Mouse (Mus musculus) kidney, embryonic 15.5 days (tissue): ENCODE measurements around the gene Morn3. TPM values are rescaled to one million over a fixed set of nuclear protein-coding genes. Genes with fewer than 3 reads are reported as not detected.
"Not testable (repeated sequence)": the region's sequence is repeated elsewhere in the genome, so short reads cannot be mapped to it uniquely, and the experiment has no call there.

Experiments
- ATAC-seq: fragments of 200-750 bp; cut with Nextera tagmentation; replicated peaks from 2 replicates; pipeline ENCODE4 v1.8.0; 2017; ENCODE audit warnings: moderate TSS enrichment; ENCODE audit not compliant: low FRiP score
- H3K27ac ChIP-seq: fragments of 300-500 bp; sonication (generic); 2 replicates; pipeline ENCODE4 v1.5.1; 2015; ENCODE audit warnings: mild to moderate bottlenecking, inconsistent platforms
- H3K27me3 ChIP-seq: fragments of 300-500 bp; sonication (generic); 2 replicates; pipeline ENCODE4 v1.6.1; 2015; ENCODE audit warnings: inconsistent platforms
- H3K36me3 ChIP-seq: fragments of 300-500 bp; sonication (generic); 2 replicates; pipeline ENCODE4 v1.6.1; 2015; ENCODE audit warnings: inconsistent platforms
- H3K4me1 ChIP-seq: fragments of 300-500 bp; sonication (generic); 2 replicates; pipeline ENCODE4 v1.6.1; 2015; ENCODE audit warnings: inconsistent platforms
- H3K4me2 ChIP-seq: fragments of 300-500 bp; sonication (generic); 2 replicates; pipeline ENCODE4 v1.6.1; 2015; ENCODE audit warnings: moderate library complexity, mild to moderate bottlenecking, inconsistent platforms
- H3K4me3 ChIP-seq: fragments of 300-500 bp; sonication (generic); replicated peaks from 2 replicates; pipeline ENCODE4 v1.5.1; 2015; ENCODE audit warnings: mild to moderate bottlenecking, inconsistent platforms
- H3K9ac ChIP-seq: fragments of 300-500 bp; sonication (generic); 2 replicates; pipeline ENCODE4 v1.6.1; 2015; ENCODE audit warnings: mild to moderate bottlenecking, inconsistent platforms
- H3K9me3 ChIP-seq: fragments of 300-500 bp; sonication (generic); replicated peaks from 2 replicates; pipeline ENCODE4 v1.6.1; 2016; ENCODE audit warnings: inconsistent platforms
- WGBS: fragments of 180-500 bp; shearing (Covaris S2); methylation state at CpG from one replicate; pipeline ENCODE4 v1.1.7; 2015; ENCODE audit warnings: mixed read lengths; 5-methylcytosine and 5-hydroxymethylcytosine counted together
- polyA plus RNA-seq: library from polyadenylated mRNA; unstranded; fragments of >200 nt; fragmentation: Nextera tagmentation; extraction: Ambion mirVana; gene quantifications from 2 replicates; pipeline ENCODE4 v1.2.1, GENCODE M21; 2015

Gene Morn3
- polyA plus RNA-seq, 1 experiment from 2014 or later = 0.26 TPM

- peak; percentile 86 for ATAC-seq
- no peaks in the 10 kb centered on the region for H3K9me3 ChIP-seq
- no peaks in the 10 kb centered on the region for H3K36me3 ChIP-seq
- peak overlapping the region; percentile 63 for H3K9ac ChIP-seq
- H3K27ac ChIP-seq = peak overlapping the region; percentile 82
- H3K4me3 ChIP-seq = peak overlapping the region; percentile 73
- peak overlapping the region; percentile 92 for H3K4me2 ChIP-seq
- H3K4me1 ChIP-seq = peaks cover 37% of the 10 kb centered on the region
- 2% methylated on average over 35 of the region's 35 CpGs for WGBS
- no peaks in the 10 kb centered on the region for H3K27me3 ChIP-seq
These were observed 29.8 kb upstream of the Morn3 start for GRCm38 (mm10) chr5:123076419-123077281.

GRCm38 (mm10) chr5:123075576-123076418, 29.0 kb upstream of the Morn3 start:
- Histone ChIP-seq H3K4me2 (peak overlapping the region; percentile 92), H3K9me3 (no peaks in the 10 kb centered on the region), H3K4me1 (peaks cover 37% of the 10 kb centered on the region), H3K27me3 (no peaks in the 10 kb centered on the region), H3K27ac (peak overlapping the region; percentile 82), H3K4me3 (peak overlapping the region; percentile 73), H3K36me3 (no peaks in the 10 kb centered on the region), H3K9ac (peak overlapping the region; percentile 63)
- peak; percentile 92 for ATAC-seq
- 6% methylated on average over 45 of the region's 45 CpGs for WGBS

- no peak overlapping the region for H3K9ac ChIP-seq
- H3K27me3 ChIP-seq = no peaks in the 10 kb centered on the region
- no peaks in the 10 kb centered on the region for H3K9me3 ChIP-seq
- H3K27ac ChIP-seq = no peak overlapping the region
- no peak overlapping the region for H3K4me2 ChIP-seq
- ATAC-seq = no peak
- 95% methylated on average over 2 of the region's 2 CpGs for WGBS
- no peak overlapping the region for H3K4me3 ChIP-seq
- H3K4me1 ChIP-seq = peaks cover 6% of the 10 kb centered on the region; the same call in 1 of the 2 replicates
- no peaks in the 10 kb centered on the region for H3K36me3 ChIP-seq
These were observed 21.9 kb upstream of the Morn3 start for GRCm38 (mm10) chr5:123068714-123069113.

- no peaks in the 10 kb centered on the region for H3K27me3 ChIP-seq
- no peak within 1 kb of the TSS for H3K4me3 ChIP-seq
- WGBS = 87% methylated on average over 12 of the region's 12 CpGs
- H3K4me2 ChIP-seq = 0 out of 2 replicates have a peak within 1 kb of the TSS, but pooled peaks have one; percentile 29
- no peaks in the 10 kb centered on the region for H3K9me3 ChIP-seq
- no peak within 1 kb of the TSS for H3K9ac ChIP-seq
- H3K4me1 ChIP-seq = peaks cover 6% of the 10 kb centered on the region; the same call in 1 of the 2 replicates
- no peaks in the 10 kb centered on the region for H3K36me3 ChIP-seq
- ATAC-seq = no peak
- no peak within 1 kb of the TSS for H3K27ac ChIP-seq
These were observed 21.3 kb upstream of the Morn3 start, which contains the start of gene Tmem120b for GRCm38 (mm10) chr5:123068115-123068514. TSS of gene Tmem120b (plus strand) at chr5:123068415.

- 13% methylated on average over 6 of the region's 6 CpGs for WGBS
- Histone ChIP-seq H3K4me2 (0 out of 2 replicates have a peak overlapping the region, but pooled peaks have one; percentile 29), H3K4me1 (peaks cover 6% of the 10 kb centered on the region; the same call in 1 of the 2 replicates), H3K27me3 (no peaks in the 10 kb centered on the region), H3K36me3 (no peaks in the 10 kb centered on the region), H3K9ac (no peak overlapping the region), H3K27ac (no peak overlapping the region), H3K4me3 (no peak overlapping the region), H3K9me3 (no peaks in the 10 kb centered on the region)
- peak; percentile 60; the same call in 1 of the 2 replicates for ATAC-seq
These were observed 20.7 kb upstream of the Morn3 start for GRCm38 (mm10) chr5:123067395-123067995.

GRCm38 (mm10) chr5:123064207-123064606, 17.4 kb upstream of the Morn3 start:
- H3K4me1 ChIP-seq = peaks cover 16% of the 10 kb centered on the region
- H3K27me3 ChIP-seq = no peaks in the 10 kb centered on the region
- H3K9me3 ChIP-seq = no peaks in the 10 kb centered on the region
- H3K36me3 ChIP-seq = no peaks in the 10 kb centered on the region
- 30% methylated on average over 6 of the region's 6 CpGs for WGBS
- H3K27ac ChIP-seq = no peak overlapping the region
- no peak overlapping the region for H3K9ac ChIP-seq
- H3K4me2 ChIP-seq = no peak overlapping the region
- no peak for ATAC-seq
- no peak overlapping the region for H3K4me3 ChIP-seq

- no peak overlapping the region for H3K4me2 ChIP-seq
- no peaks in the 10 kb centered on the region for H3K27me3 ChIP-seq
- no peak for ATAC-seq
- no peak overlapping the region for H3K9ac ChIP-seq
- H3K9me3 ChIP-seq = no peaks in the 10 kb centered on the region
- WGBS = 88% methylated on average over 3 of the region's 3 CpGs
- peaks cover 22% of the 10 kb centered on the region for H3K4me1 ChIP-seq
- no peaks in the 10 kb centered on the region for H3K36me3 ChIP-seq
- H3K4me3 ChIP-seq = no peak overlapping the region
- H3K27ac ChIP-seq = no peak overlapping the region
These were observed 16.3 kb upstream of the Morn3 start for GRCm38 (mm10) chr5:123063141-123063540.

GRCm38 (mm10) chr5:123061402-123061749, 14.6 kb upstream of the Morn3 start:
- not testable (repeated sequence) for H3K27ac ChIP-seq, H3K4me2 ChIP-seq, H3K36me3 ChIP-seq, H3K27me3 ChIP-seq, ATAC-seq, H3K9ac ChIP-seq, H3K4me3 ChIP-seq, H3K9me3 ChIP-seq
- peaks cover 20% of the 10 kb centered on the region for H3K4me1 ChIP-seq
- WGBS = 88% methylated on average over 6 of the region's 6 CpGs

GRCm38 (mm10) chr5:123060706-123061401, 14.0 kb upstream of the Morn3 start:
- no peak overlapping the region for H3K4me2 ChIP-seq
- H3K27ac ChIP-seq = no peak overlapping the region
- ATAC-seq = no peak
- no peaks in the 10 kb centered on the region for H3K36me3 ChIP-seq
- no peaks in the 10 kb centered on the region for H3K27me3 ChIP-seq
- peaks cover 20% of the 10 kb centered on the region for H3K4me1 ChIP-seq
- no peaks in the 10 kb centered on the region for H3K9me3 ChIP-seq
- WGBS = 62% methylated on average over 9 of the region's 9 CpGs
- H3K4me3 ChIP-seq = no peak overlapping the region
- no peak overlapping the region for H3K9ac ChIP-seq

GRCm38 (mm10) chr5:123059757-123060520, 13.1 kb upstream of the Morn3 start:
- Histone ChIP-seq H3K36me3 (no peaks in the 10 kb centered on the region), H3K4me2 (peak overlapping the region; percentile 17; the same call in 1 of the 2 replicates), H3K9me3 (no peaks in the 10 kb centered on the region), H3K9ac (no peak overlapping the region), H3K4me1 (peaks cover 20% of the 10 kb centered on the region), H3K27ac (no peak overlapping the region), H3K27me3 (no peaks in the 10 kb centered on the region), H3K4me3 (no peak overlapping the region)
- no peak for ATAC-seq
- 16% methylated on average over 14 of the region's 14 CpGs for WGBS
